Mouse (Mus musculus): Measurements from ENCODE around the gene Asb7.

DNA sequence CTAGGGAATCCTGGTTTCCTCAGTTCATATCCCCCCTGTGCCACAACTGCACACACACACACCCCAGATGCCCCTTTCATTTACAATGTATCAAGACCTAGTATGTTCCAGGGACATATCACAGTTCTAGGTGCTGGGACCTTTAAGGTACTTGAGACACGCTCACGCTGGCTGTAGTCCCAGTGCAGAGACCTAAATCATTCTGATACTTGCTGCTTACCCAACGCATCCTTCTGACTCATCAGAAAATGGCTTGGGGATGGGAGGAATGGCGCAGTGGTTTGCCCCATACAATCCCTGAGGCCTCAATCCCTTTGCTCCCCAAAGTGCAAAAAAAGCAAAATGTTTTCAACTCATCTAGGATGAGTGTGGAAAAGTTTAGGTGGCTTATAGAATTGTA is 45.1 kb upstream of the Asb7 start:
- TF ChIP-seq CTCF (conservative IDR thresholded peaks at IDR 0.05; ENCODE audit: insufficient read depth, insufficient read length, low read depth, low read length) (no peak), POLR2A (IDR thresholded peaks at IDR 0.05; ENCODE audit: low read depth, low read length) (no peak)

All from kidney, adult 2 months (tissue).